Mouse (Mus musculus) intestine, embryonic 14.5 days (tissue): ENCODE data around the gene Capn15. TPM values are rescaled to one million over a fixed set of nuclear protein-coding genes. Genes with fewer than 3 reads are reported as not detected.

Source experiments
- ATAC-seq: fragments of 200-750 bp; cut with Nextera tagmentation; replicated peaks from 2 replicates; pipeline ENCODE4 v1.8.0; 2017; ENCODE audit warnings: low read depth, moderate number of reproducible peaks, moderate TSS enrichment, moderate library complexity; ENCODE audit not compliant: low FRiP score, low TSS enrichment
- DNase-seq: peaks from one replicate; pipeline ENCODE4 v3.0.0-alpha.2; 2018; ENCODE audit warnings: low spot score
- H3K27ac ChIP-seq: fragments of 300-500 bp; sonication (generic); 2 replicates; pipeline ENCODE4 v1.5.1; 2014; ENCODE audit warnings: low read depth, mild to moderate bottlenecking, control low read depth
- H3K27me3 ChIP-seq: fragments of 300-500 bp; sonication (generic); replicated peaks from 2 replicates; pipeline ENCODE4 v1.6.1; 2014; ENCODE audit warnings: low read length, control low read depth; ENCODE audit not compliant: control insufficient read depth, insufficient read depth
- H3K36me3 ChIP-seq: fragments of 300-500 bp; sonication (generic); 2 replicates; pipeline ENCODE4 v1.6.1; 2014; ENCODE audit warnings: low read length, control low read depth; ENCODE audit not compliant: control insufficient read depth, insufficient read depth
- H3K4me1 ChIP-seq: fragments of 300-500 bp; sonication (generic); replicated peaks from 2 replicates; pipeline ENCODE4 v1.6.1; 2014; ENCODE audit warnings: low read length, control low read depth, mixed read lengths; ENCODE audit not compliant: control insufficient read depth, insufficient read depth
- H3K4me2 ChIP-seq: fragments of 300-500 bp; sonication (generic); 2 replicates; pipeline ENCODE4 v1.6.1; 2014; ENCODE audit warnings: low read length
- H3K4me3 ChIP-seq: fragments of 300-500 bp; sonication (generic); 2 replicates; pipeline ENCODE4 v1.5.1; 2014; ENCODE audit warnings: low read depth, low read length, control low read depth, mixed read lengths
- H3K9ac ChIP-seq: fragments of 300-500 bp; sonication (generic); 2 replicates; pipeline ENCODE4 v1.6.1; 2014; ENCODE audit warnings: mild to moderate bottlenecking, low read length
- H3K9me3 ChIP-seq: fragments of 300-500 bp; sonication (generic); 2 replicates; pipeline ENCODE4 v1.6.1; 2016; ENCODE audit warnings: low read length, control low read depth; ENCODE audit not compliant: control insufficient read depth
- WGBS: fragments of 180-500 bp; shearing (Covaris S2); extraction: QIAGEN DNeasy Blood & Tissue Kit; methylation state at CpG from one replicate; pipeline ENCODE4 v1.1.7; 2014; 5-methylcytosine and 5-hydroxymethylcytosine counted together
- polyA plus RNA-seq: library from polyadenylated mRNA; unstranded; fragments of >200 nt; fragmentation: Nextera tagmentation; extraction: Ambion mirVana; gene quantifications from 2 replicates; pipeline ENCODE4 v1.2.1, GENCODE M21; 2014

The Capn15 gene
- polyA plus RNA-seq, 1 experiment from 2014 or later = 23.5 TPM

DNA sequence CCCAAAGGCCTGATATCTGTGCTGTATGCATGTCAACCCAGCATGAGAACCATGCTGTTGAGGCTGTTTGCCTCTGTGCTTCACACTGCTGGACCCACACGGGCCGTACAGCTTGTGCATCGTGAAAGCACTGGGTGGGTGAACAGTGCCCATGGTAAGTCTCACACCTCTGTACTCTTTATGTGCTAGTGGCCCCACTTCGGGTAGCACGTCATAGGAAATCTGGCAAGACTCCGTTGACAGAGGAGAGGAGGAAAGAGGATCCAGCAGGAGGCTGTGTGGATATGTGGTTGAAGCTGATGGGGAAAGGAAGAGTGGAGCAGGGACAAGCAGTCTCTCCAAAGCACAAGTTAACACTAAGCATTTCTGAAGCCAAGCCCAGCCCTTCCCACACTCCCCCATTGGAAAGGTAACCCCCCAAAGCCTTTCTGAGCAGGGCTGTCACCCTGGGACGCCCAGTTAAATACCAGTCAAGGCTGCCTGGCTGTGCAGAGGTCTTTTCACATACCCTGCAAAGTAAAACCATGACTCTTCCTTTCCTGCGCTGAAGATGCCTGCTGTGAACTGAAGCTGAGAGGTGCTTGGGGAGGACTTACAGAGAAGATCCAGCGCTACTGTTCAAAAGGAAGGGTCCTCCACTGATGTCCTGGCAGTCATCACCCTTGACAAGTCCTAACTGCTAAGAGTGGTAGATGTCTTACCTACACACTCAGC lies 67.4 kb downstream of the Capn15 start:
- DNase-seq = no peak
- 77% methylated on average over 9 of the region's 9 CpGs for WGBS
- H3K27ac ChIP-seq = no peak overlapping the region
- H3K36me3 ChIP-seq = peaks cover 10% of the 10 kb centered on the region; the same call in 1 of the 2 replicates
- H3K9me3 ChIP-seq = no peaks in the 10 kb centered on the region
- peak overlapping the region; percentile 84 for H3K4me3 ChIP-seq
- no peaks in the 10 kb centered on the region for H3K27me3 ChIP-seq
- ATAC-seq = no peak
- peaks cover 19% of the 10 kb centered on the region for H3K4me1 ChIP-seq
- H3K4me2 ChIP-seq = peak overlapping the region; percentile 79
- H3K9ac ChIP-seq = peak overlapping the region; percentile 77

GRCm38 (mm10) chr17:25916931-25917647 lies 68.5 kb downstream of the Capn15 start:
- H3K4me1 ChIP-seq = peaks cover 19% of the 10 kb centered on the region
- H3K4me2 ChIP-seq = no peak overlapping the region
- 77% methylated on average over 8 of the region's 8 CpGs for WGBS
- H3K27ac ChIP-seq = no peak overlapping the region
- no peak for ATAC-seq
- H3K4me3 ChIP-seq = no peak overlapping the region
- no peak for DNase-seq
- peaks cover 12% of the 10 kb centered on the region; the same call in 1 of the 2 replicates for H3K36me3 ChIP-seq
- H3K27me3 ChIP-seq = no peaks in the 10 kb centered on the region
- no peaks in the 10 kb centered on the region for H3K9me3 ChIP-seq
- no peak overlapping the region for H3K9ac ChIP-seq

DNA sequence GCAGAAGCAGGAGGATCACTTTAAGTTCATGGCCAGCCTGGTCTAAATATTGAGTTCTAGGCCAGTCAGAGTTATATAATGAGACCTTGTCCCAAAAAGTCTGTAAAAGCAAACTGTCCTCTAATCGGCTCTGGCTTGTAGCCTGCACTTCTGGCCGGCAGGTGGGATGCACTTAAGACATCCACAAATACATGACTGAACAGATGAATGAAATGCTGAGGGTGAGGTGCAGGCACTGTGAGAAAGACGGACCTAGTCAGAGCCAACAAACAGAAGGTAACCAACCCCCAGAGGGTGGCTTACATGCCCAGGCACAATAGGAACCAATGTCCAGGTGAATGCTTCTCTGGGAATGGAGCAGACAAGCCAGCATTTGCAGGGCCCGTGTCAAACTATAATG lies 71.3 kb downstream of the Capn15 start:
- 74% methylated on average over 4 of the region's 4 CpGs for WGBS
- Histone ChIP-seq H3K4me1 (peaks cover 14% of the 10 kb centered on the region), H3K9ac (no peak overlapping the region), H3K4me2 (no peak overlapping the region), H3K27ac (no peak overlapping the region), H3K4me3 (no peak overlapping the region), H3K36me3 (peaks cover 14% of the 10 kb centered on the region; the same call in 1 of the 2 replicates), H3K9me3 (no peaks in the 10 kb centered on the region), H3K27me3 (no peaks in the 10 kb centered on the region)
- DNase-seq (no peak), ATAC-seq (no peak)

DNA sequence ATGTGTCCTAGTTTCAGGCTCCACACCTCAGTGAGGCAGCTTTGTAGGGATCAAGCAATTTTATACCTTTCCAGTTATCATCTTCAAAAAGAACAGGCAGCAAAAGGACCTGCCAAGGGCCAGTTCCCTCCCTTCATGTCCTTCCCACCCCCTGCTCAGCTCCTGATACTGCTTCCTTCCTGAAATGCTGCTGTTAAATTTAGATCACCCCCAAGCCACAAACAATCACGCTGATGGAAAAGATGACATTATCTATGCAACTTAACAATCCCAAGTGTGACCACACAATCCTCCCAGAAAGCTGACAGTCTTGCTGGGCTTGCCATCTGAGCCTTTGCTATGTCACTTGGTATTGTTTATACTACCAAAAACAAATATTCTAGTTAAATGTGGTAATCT lies 71.7 kb downstream of the Capn15 start:
- Histone ChIP-seq H3K36me3 (peaks cover 14% of the 10 kb centered on the region; the same call in 1 of the 2 replicates), H3K9me3 (no peaks in the 10 kb centered on the region), H3K4me2 (no peak overlapping the region), H3K27me3 (no peaks in the 10 kb centered on the region), H3K4me1 (peaks cover 14% of the 10 kb centered on the region), H3K9ac (no peak overlapping the region), H3K4me3 (no peak overlapping the region), H3K27ac (no peak overlapping the region)
- no peak for DNase-seq
- 88% methylated on average over 1 of the region's 1 CpGs for WGBS
- no peak for ATAC-seq

DNA sequence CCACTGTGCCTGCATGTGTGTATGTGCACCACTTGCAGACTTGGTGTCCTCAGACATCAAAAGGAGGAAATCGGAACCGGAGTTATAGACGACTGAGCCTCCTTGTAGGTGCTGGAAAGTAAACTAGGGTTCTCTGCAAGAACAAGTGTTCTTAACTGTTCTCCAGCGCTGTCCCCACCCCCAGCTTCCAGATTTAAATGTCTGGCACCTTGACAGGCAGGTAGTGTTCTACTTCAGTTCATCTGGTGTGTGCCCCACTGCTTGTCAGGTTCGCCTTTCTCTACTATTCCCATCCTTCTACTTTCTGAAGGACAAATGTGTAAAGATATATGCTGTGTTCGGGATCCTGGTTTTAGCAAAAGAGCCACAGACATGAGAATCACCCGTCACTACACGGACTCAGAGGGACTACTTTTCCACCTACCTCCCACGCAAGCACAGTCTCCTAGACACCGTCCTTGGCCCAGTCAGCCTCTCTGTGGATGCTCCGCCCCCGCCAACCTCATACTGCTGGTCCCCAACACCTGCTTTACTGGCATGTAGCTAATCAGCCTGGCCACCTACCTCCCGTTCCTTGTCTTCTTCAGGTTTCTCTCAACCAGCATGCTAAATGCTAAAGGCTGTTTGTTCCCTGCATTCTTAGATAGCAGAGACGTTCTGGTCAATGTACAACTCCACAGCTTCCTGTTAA lies 72.3 kb downstream of the Capn15 start:
- no peak overlapping the region for H3K27ac ChIP-seq
- H3K4me1 ChIP-seq = peaks cover 10% of the 10 kb centered on the region
- H3K36me3 ChIP-seq = peaks cover 14% of the 10 kb centered on the region; the same call in 1 of the 2 replicates
- H3K27me3 ChIP-seq = no peaks in the 10 kb centered on the region
- no peak overlapping the region for H3K4me2 ChIP-seq
- 82% methylated on average over 14 of the region's 14 CpGs for WGBS
- H3K4me3 ChIP-seq = no peak overlapping the region
- DNase-seq (no peak), ATAC-seq (no peak)
- H3K9ac ChIP-seq = no peak overlapping the region
- H3K9me3 ChIP-seq = no peaks in the 10 kb centered on the region

DNA sequence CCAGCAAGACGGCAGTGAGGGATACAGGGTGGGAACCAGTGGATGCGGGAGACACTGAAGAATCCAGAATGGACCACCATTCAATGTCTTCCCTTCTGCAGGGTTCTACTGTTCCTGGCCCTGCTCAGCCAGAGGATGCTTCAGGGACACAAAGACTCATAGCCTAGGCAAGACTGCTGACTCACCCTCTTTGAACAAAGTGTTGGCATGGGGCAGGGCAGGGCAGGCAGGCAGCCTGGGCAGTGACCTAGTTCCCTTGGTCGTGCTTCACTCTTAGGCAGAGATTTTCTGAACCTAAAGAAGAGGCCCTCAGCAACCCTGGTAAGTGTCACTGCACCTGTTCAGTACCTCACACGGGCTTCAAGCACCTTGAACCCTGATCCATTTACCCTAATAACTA lies 73.8 kb downstream of the Capn15 start:
- no peak for DNase-seq
- Histone ChIP-seq H3K9ac (no peak overlapping the region), H3K27ac (no peak overlapping the region), H3K9me3 (no peaks in the 10 kb centered on the region), H3K27me3 (no peaks in the 10 kb centered on the region), H3K4me3 (no peak overlapping the region), H3K36me3 (0 out of 2 replicates have a peak, but pooled peaks cover 8% of the 10 kb centered on the region), H3K4me2 (no peak overlapping the region), H3K4me1 (no peaks in the 10 kb centered on the region)
- no peak for ATAC-seq
- WGBS = 93% methylated on average over 4 of the region's 4 CpGs

Other genes with a start within 250 kb of the Capn15 start
- 0.08 TPM in 1 of 2 replicates, not detected in the other for gene Mslnl, start 249.8 kb downstream of the Capn15 start, polyA plus RNA-seq
- 10.5 and 12.9 TPM in 2 replicates for gene Msln, start 231.4 kb downstream of the Capn15 start, polyA plus RNA-seq
- 25.2 and 29.3 TPM in 2 replicates for gene Narfl, start 212.0 kb downstream of the Capn15 start, polyA plus RNA-seq
- gene Haghl, start 200.1 kb downstream of the Capn15 start, polyA plus RNA-seq = 57.2 and 67.8 TPM in 2 replicates
- 0.28 TPM in 2 replicates for gene Ccdc78, start 199.2 kb downstream of the Capn15 start, polyA plus RNA-seq
- gene Fam173a, start 192.9 kb downstream of the Capn15 start, polyA plus RNA-seq = 93.5 and 93.8 TPM in 2 replicates
- gene AC134908.4, start 190.1 kb downstream of the Capn15 start, polyA plus RNA-seq = 0.34 TPM in 1 of 2 replicates, not detected in the other
- 8.6 and 9.2 TPM in 2 replicates for gene Metrn, start 188.7 kb downstream of the Capn15 start, polyA plus RNA-seq
- gene Fbxl16, start 176.7 kb downstream of the Capn15 start, polyA plus RNA-seq = 3.9 and 4.7 TPM in 2 replicates
- 29.4 and 30.8 TPM in 2 replicates for gene Wdr24, start 162.2 kb downstream of the Capn15 start, polyA plus RNA-seq
- 39.5 and 40.2 TPM in 2 replicates for gene Jmjd8, start 156.9 kb downstream of the Capn15 start, polyA plus RNA-seq
- gene Stub1, start 152.4 kb downstream of the Capn15 start, polyA plus RNA-seq = 345 and 350 TPM in 2 replicates
- 1.3 and 1.5 TPM in 2 replicates for gene Rhbdl1, start 148.5 kb downstream of the Capn15 start, polyA plus RNA-seq
- 1.6 and 2.3 TPM in 2 replicates for gene Gm20683, start 144.0 kb downstream of the Capn15 start, polyA plus RNA-seq
- 10.4 and 11.5 TPM in 2 replicates for gene Rhot2, start 140.9 kb downstream of the Capn15 start, polyA plus RNA-seq
- 18.2 and 19.8 TPM in 2 replicates for gene Wdr90, start 124.3 kb downstream of the Capn15 start, polyA plus RNA-seq
- 44.1 and 61.2 TPM in 2 replicates for gene Mcrip2, start 117.0 kb downstream of the Capn15 start, polyA plus RNA-seq
- gene Mettl26, start 110.7 kb downstream of the Capn15 start, polyA plus RNA-seq = 63.2 and 64.1 TPM in 2 replicates
- 0.40 and 0.69 TPM in 2 replicates for gene Wfikkn1, start 104.9 kb downstream of the Capn15 start, polyA plus RNA-seq
- gene Rab40c, start 66.1 kb downstream of the Capn15 start, polyA plus RNA-seq = 14.2 and 14.6 TPM in 2 replicates
- 59.9 and 60.8 TPM in 2 replicates for gene Pigq, start 40.9 kb downstream of the Capn15 start, polyA plus RNA-seq
- gene Nhlrc4, start 40.8 kb downstream of the Capn15 start, polyA plus RNA-seq = not detected in 2 replicates
- gene A930017K11Rik, start 33.2 kb downstream of the Capn15 start, polyA plus RNA-seq = 0.28 TPM in 1 of 2 replicates, not detected in the other
- 12.8 and 13.7 TPM in 2 replicates for gene Rab11fip3, start 83.8 kb upstream of the Capn15 start, polyA plus RNA-seq
- gene Decr2, start 104.5 kb upstream of the Capn15 start, polyA plus RNA-seq = 27.3 and 32.4 TPM in 2 replicates
- 118 and 122 TPM in 2 replicates for gene Nme4, start 109.8 kb upstream of the Capn15 start, polyA plus RNA-seq
- gene Tmem8, start 127.5 kb upstream of the Capn15 start, polyA plus RNA-seq = 2.7 and 4.9 TPM in 2 replicates
- gene Mrpl28, start 137.7 kb upstream of the Capn15 start, polyA plus RNA-seq = 235 and 241 TPM in 2 replicates
- 11.5 and 13.1 TPM in 2 replicates for gene Axin1, start 152.9 kb upstream of the Capn15 start, polyA plus RNA-seq
- gene Pdia2, start 213.3 kb upstream of the Capn15 start, polyA plus RNA-seq = 0.47 and 3.7 TPM in 2 replicates
- 14.3 and 20.0 TPM in 2 replicates for gene Rgs11, start 217.2 kb upstream of the Capn15 start, polyA plus RNA-seq
- gene Arhgdig, start 222.0 kb upstream of the Capn15 start, polyA plus RNA-seq = 21.4 and 29.0 TPM in 2 replicates